Mouse (Mus musculus) ES-E14 (cell line): ENCODE measurements around the gene Ptprn2.

Experiments
- MAFK ChIP-seq: IDR thresholded peaks from 2 replicates; pipeline ENCODE4 v1.6.1; 2014; ENCODE audit warnings: mild to moderate bottlenecking, low read depth, low read length, inconsistent platforms; ENCODE audit not compliant: insufficient read depth
- ZNF384 ChIP-seq: IDR thresholded peaks from 2 replicates; pipeline ENCODE4 v1.6.1; 2012; ENCODE audit warnings: low read depth, low read length, inconsistent platforms

- TF ChIP-seq MAFK: no peak
- TF ChIP-seq ZNF384: no peak
Measured at GRCm38 (mm10) chr12:116478771-116479170, 6.7 kb upstream of the Ptprn2 start.
